Mouse (Mus musculus): Measurements from ENCODE around the gene Chic2. TPM values are rescaled to one million over a fixed set of nuclear protein-coding genes. Genes with fewer than 3 reads are reported as not detected.

Gene Chic2
- polyA plus RNA-seq, 1 experiment, result 25.2 TPM

DNA sequence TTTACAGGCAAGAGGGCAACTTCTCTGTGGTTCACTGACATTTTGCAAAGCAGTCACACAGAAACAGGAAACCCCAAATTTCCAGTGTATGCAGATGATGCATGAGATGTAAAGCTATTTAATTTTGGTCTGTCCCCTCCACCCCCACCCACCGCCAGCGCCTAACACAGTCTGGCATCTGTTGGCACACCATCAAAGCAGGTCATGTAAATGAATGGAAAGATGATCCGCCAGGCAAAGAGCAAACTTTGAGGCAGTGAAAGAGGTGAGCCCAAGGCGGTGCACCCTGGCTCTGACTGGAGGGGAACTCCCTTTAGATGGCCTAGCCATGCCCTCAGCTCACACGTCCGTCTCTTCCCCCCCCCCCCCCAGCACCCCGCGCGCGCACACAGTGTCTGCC lies 22.1 kb upstream of the Chic2 start:
- no peaks in the 10 kb centered on the region for H3K79me2 ChIP-seq (ENCODE audit: control insufficient read depth, insufficient read depth)
- no peaks in the 10 kb centered on the region for H3K36me3 ChIP-seq (ENCODE audit: control insufficient read depth, insufficient read depth)
- H3K27me3 ChIP-seq (ENCODE audit: control insufficient read depth, insufficient read depth, insufficient read length), result peaks cover 35% of the 10 kb centered on the region
- H3K4me2 ChIP-seq (ENCODE audit: low read depth), result no peak overlapping the region
- H3ac ChIP-seq (ENCODE audit: control insufficient read depth, insufficient read length), result no peak overlapping the region
- H3K4me3 ChIP-seq, result no peak overlapping the region
- no peak for TF ChIP-seq POLR2A (IDR thresholded peaks at IDR 0.05; ENCODE audit: insufficient read length, low read depth)

DNA sequence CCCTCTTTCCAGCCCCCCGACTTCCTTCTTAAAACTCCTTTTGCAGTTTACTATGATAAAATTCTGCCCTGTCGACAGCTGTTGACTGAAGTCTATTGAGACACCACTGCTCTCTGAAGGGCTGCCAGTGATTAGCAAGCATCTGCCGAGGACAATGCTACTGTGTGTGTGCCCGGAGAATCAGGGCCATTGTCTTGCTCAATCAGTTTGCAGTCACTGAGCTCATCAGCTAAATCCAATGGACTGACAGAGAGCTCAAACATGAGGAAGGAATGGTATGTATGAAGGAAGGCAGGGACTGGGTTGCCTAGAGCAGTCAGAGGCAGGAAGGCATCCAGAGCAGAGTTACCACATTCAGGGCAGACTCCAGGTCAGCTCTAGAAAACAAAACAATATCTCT lies 18.6 kb upstream of the Chic2 start:
- TF ChIP-seq POLR2A (IDR thresholded peaks at IDR 0.05; ENCODE audit: insufficient read length, low read depth), result no peak
- no peak for TF ChIP-seq USF1 (IDR thresholded peaks at IDR 0.05; ENCODE audit: low read depth)
- TF ChIP-seq TCF3 (IDR thresholded peaks at IDR 0.05; ENCODE audit: insufficient read length, low read depth), result no peak
- TF ChIP-seq MYOG (IDR thresholded peaks at IDR 0.05; ENCODE audit: control insufficient read depth in 1 of 3, insufficient read depth in 1 of 3, insufficient read length in 2 of 3, low read depth in 2 of 3), result no peak
- TF ChIP-seq MAX (IDR thresholded peaks at IDR 0.05; ENCODE audit: low read depth), result no peak
- no peak for TF ChIP-seq TCF12 (IDR thresholded peaks at IDR 0.05; ENCODE audit: insufficient read depth, poor library complexity, severe bottlenecking)
- no peak for TF ChIP-seq SRF (IDR thresholded peaks at IDR 0.05; ENCODE audit: control insufficient read depth, insufficient read length, low read depth)
- TF ChIP-seq REST (IDR thresholded peaks at IDR 0.05; ENCODE audit: insufficient read depth, insufficient read length), result no peak
- no peak for TF ChIP-seq CEBPB (IDR thresholded peaks at IDR 0.05; ENCODE audit: insufficient read depth, poor library complexity, severe bottlenecking)
- no peak for TF ChIP-seq MYOD1 (IDR thresholded peaks at IDR 0.05; ENCODE audit: control insufficient read depth in 1 of 3, insufficient read length in 2 of 3, low read depth in 2 of 3)
- no peak for TF ChIP-seq POLR2AphosphoS2 (IDR thresholded peaks at IDR 0.05; ENCODE audit: insufficient read length, low read depth)
- no peak for TF ChIP-seq E2F4 (IDR thresholded peaks at IDR 0.05; ENCODE audit: insufficient read depth)
- H3K4me2 ChIP-seq (ENCODE audit: low read depth), result no peak overlapping the region
- no peak overlapping the region for H3K4me3 ChIP-seq
- H3K36me3 ChIP-seq (ENCODE audit: control insufficient read depth, insufficient read depth), result no peaks in the 10 kb centered on the region
- no peak overlapping the region for H3ac ChIP-seq (ENCODE audit: control insufficient read depth, insufficient read length)
- H3K27me3 ChIP-seq (ENCODE audit: control insufficient read depth, insufficient read depth, insufficient read length), result peaks cover 11% of the 10 kb centered on the region
- no peaks in the 10 kb centered on the region for H3K79me2 ChIP-seq (ENCODE audit: control insufficient read depth, insufficient read depth)

DNA sequence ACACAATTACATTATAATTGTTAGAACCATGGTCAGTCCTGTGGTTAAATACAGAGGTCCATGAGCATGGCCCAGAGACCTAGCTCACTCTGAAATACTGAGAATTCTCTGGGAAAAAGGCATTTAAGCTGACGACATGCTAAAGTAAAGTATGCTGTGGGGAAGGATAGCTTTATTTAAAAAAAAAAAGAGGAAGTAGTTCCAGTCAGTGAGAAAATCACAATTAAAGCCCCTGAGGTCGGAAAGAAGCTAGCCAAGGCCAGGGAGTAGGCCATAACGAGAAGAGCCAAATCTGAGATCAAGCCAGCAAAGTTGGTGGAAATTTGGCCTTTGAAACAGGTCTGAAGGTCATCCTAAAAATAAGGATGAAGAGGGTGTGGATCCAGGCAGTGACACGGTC lies 6.5 kb upstream of the Chic2 start:
- H3K4me3 ChIP-seq, result no peak overlapping the region
- H3ac ChIP-seq (ENCODE audit: control insufficient read depth, insufficient read length), result no peak overlapping the region
- no peak for TF ChIP-seq REST (IDR thresholded peaks at IDR 0.05; ENCODE audit: insufficient read depth, insufficient read length)
- TF ChIP-seq MYOD1 (IDR thresholded peaks at IDR 0.05; ENCODE audit: control insufficient read depth in 1 of 3, insufficient read length in 2 of 3, low read depth in 2 of 3), result no peak
- no peak for TF ChIP-seq POLR2AphosphoS2 (IDR thresholded peaks at IDR 0.05; ENCODE audit: insufficient read length, low read depth)
- TF ChIP-seq POLR2A (IDR thresholded peaks at IDR 0.05; ENCODE audit: insufficient read length, low read depth), result no peak
- TF ChIP-seq MAX (IDR thresholded peaks at IDR 0.05; ENCODE audit: low read depth), result no peak
- TF ChIP-seq USF1 (IDR thresholded peaks at IDR 0.05; ENCODE audit: low read depth), result no peak
- TF ChIP-seq TCF3 (IDR thresholded peaks at IDR 0.05; ENCODE audit: insufficient read length, low read depth), result no peak
- no peak for TF ChIP-seq MYOG (IDR thresholded peaks at IDR 0.05; ENCODE audit: control insufficient read depth in 1 of 3, insufficient read depth in 1 of 3, insufficient read length in 2 of 3, low read depth in 2 of 3)
- TF ChIP-seq E2F4 (IDR thresholded peaks at IDR 0.05; ENCODE audit: insufficient read depth), result no peak
- no peak for TF ChIP-seq TCF12 (IDR thresholded peaks at IDR 0.05; ENCODE audit: insufficient read depth, poor library complexity, severe bottlenecking)
- TF ChIP-seq SRF (IDR thresholded peaks at IDR 0.05; ENCODE audit: control insufficient read depth, insufficient read length, low read depth), result no peak
- no peak for TF ChIP-seq CEBPB (IDR thresholded peaks at IDR 0.05; ENCODE audit: insufficient read depth, poor library complexity, severe bottlenecking)
- no peaks in the 10 kb centered on the region for H3K79me2 ChIP-seq (ENCODE audit: control insufficient read depth, insufficient read depth)
- no peak overlapping the region for H3K4me2 ChIP-seq (ENCODE audit: low read depth)
- H3K36me3 ChIP-seq (ENCODE audit: control insufficient read depth, insufficient read depth), result no peaks in the 10 kb centered on the region
- H3K27me3 ChIP-seq (ENCODE audit: control insufficient read depth, insufficient read depth, insufficient read length), result no peaks in the 10 kb centered on the region

DNA sequence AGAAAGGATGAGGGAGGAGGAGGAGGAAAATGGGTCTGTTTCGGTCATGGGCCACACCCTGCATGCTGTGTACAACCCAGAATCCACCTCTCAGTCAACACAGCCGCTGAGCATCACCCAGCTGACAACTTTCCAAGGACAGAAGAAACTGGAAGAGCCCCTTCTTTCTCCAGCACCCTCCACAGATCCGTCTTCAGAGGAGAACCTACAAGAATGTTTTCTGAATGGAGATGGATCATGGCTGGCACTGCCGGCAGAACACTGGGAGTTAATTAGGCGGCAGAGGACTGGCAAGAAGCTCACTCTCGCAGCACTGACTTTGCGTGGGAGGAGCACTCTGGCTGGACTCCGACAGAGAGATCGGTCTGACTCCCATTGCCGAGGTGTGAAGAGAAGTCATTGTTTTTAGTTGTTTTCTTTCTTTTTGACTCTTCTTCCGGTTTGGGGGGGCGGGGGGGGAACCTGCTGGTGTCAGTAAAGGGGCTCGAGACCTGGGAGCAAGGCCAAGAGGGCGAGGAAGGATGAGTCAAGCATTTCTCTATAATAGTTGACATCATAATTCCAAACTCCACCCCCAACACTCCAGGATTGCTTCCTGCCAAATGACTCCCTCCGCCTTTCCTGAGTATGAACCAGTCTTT lies 2.2 kb upstream of the Chic2 start:
- Histone ChIP-seq H3K79me2 (ENCODE audit: control insufficient read depth, insufficient read depth) (peaks cover 21% of the 10 kb centered on the region), H3K27me3 (ENCODE audit: control insufficient read depth, insufficient read depth, insufficient read length) (no peaks in the 10 kb centered on the region), H3K4me3 (peak overlapping the region; percentile 21), H3ac (ENCODE audit: control insufficient read depth, insufficient read length) (no peak overlapping the region), H3K4me2 (ENCODE audit: low read depth) (peak overlapping the region; percentile 96), H3K36me3 (ENCODE audit: control insufficient read depth, insufficient read depth) (no peaks in the 10 kb centered on the region)
- TF ChIP-seq POLR2A (IDR thresholded peaks at IDR 0.05; ENCODE audit: insufficient read length, low read depth) (no peak), E2F4 (IDR thresholded peaks at IDR 0.05; ENCODE audit: insufficient read depth) (no peak), TCF12 (IDR thresholded peaks at IDR 0.05; ENCODE audit: insufficient read depth, poor library complexity, severe bottlenecking) (no peak), REST (IDR thresholded peaks at IDR 0.05; ENCODE audit: insufficient read depth, insufficient read length) (no peak), USF1 (IDR thresholded peaks at IDR 0.05; ENCODE audit: low read depth) (no peak)

DNA sequence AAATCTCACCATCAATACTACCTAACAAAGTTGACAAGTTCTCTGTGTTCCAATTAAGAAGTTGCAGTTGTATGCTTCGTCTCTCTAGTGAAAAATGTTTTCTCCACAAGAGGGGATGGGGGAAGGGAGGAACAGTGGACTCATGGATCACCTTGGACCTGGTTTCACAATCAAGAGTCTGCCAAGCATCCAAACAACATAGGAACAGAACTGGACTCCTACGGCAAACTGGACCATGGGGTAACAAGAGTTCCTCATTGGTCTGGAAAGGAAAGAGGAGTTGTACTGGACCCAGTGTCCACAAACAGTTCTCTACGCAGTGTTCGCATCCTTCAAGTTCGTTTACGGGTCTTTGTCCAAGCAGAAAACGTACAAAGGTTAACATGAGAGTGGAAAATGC lies 797 bp upstream of the Chic2 start:
- no peak overlapping the region for H3K4me2 ChIP-seq (ENCODE audit: low read depth)
- peaks cover 36% of the 10 kb centered on the region for H3K79me2 ChIP-seq (ENCODE audit: control insufficient read depth, insufficient read depth)
- H3K36me3 ChIP-seq (ENCODE audit: control insufficient read depth, insufficient read depth), result no peaks in the 10 kb centered on the region
- H3K4me3 ChIP-seq, result peak overlapping the region; percentile 71
- H3K27me3 ChIP-seq (ENCODE audit: control insufficient read depth, insufficient read depth, insufficient read length), result no peaks in the 10 kb centered on the region
- no peak overlapping the region for H3ac ChIP-seq (ENCODE audit: control insufficient read depth, insufficient read length)
- TF ChIP-seq SRF (IDR thresholded peaks at IDR 0.05; ENCODE audit: control insufficient read depth, insufficient read length, low read depth) (no peak), E2F4 (IDR thresholded peaks at IDR 0.05; ENCODE audit: insufficient read depth) (no peak), TCF12 (IDR thresholded peaks at IDR 0.05; ENCODE audit: insufficient read depth, poor library complexity, severe bottlenecking) (no peak), TCF3 (IDR thresholded peaks at IDR 0.05; ENCODE audit: insufficient read length, low read depth) (no peak), REST (IDR thresholded peaks at IDR 0.05; ENCODE audit: insufficient read depth, insufficient read length) (no peak), USF1 (IDR thresholded peaks at IDR 0.05; ENCODE audit: low read depth) (no peak), POLR2A (IDR thresholded peaks at IDR 0.05; ENCODE audit: insufficient read length, low read depth) (no peak), MAX (IDR thresholded peaks at IDR 0.05; ENCODE audit: low read depth) (no peak), CEBPB (IDR thresholded peaks at IDR 0.05; ENCODE audit: insufficient read depth, poor library complexity, severe bottlenecking) (no peak), MYOG (IDR thresholded peaks at IDR 0.05; ENCODE audit: control insufficient read depth in 1 of 3, insufficient read depth in 1 of 3, insufficient read length in 2 of 3, low read depth in 2 of 3) (no peak), POLR2AphosphoS2 (IDR thresholded peaks at IDR 0.05; ENCODE audit: insufficient read length, low read depth) (no peak), MYOD1 (IDR thresholded peaks at IDR 0.05; ENCODE audit: control insufficient read depth in 1 of 3, insufficient read length in 2 of 3, low read depth in 2 of 3) (no peak)

Data from myocyte (in vitro differentiated cells).